Mouse (Mus musculus): ENCODE results near the gene Zbtb26. TPM values are rescaled to one million over a fixed set of nuclear protein-coding genes. Genes with fewer than 3 reads are reported as not detected.

The Zbtb26 gene
- polyA plus RNA-seq (2012; rRNA removed) (9.0 and 9.1 TPM in 2 replicates), polyA plus RNA-seq (2014; fragmentation: Nextera tagmentation; extraction: Ambion mirVana) (6.6 and 7.8 TPM in 2 replicates)

DNA sequence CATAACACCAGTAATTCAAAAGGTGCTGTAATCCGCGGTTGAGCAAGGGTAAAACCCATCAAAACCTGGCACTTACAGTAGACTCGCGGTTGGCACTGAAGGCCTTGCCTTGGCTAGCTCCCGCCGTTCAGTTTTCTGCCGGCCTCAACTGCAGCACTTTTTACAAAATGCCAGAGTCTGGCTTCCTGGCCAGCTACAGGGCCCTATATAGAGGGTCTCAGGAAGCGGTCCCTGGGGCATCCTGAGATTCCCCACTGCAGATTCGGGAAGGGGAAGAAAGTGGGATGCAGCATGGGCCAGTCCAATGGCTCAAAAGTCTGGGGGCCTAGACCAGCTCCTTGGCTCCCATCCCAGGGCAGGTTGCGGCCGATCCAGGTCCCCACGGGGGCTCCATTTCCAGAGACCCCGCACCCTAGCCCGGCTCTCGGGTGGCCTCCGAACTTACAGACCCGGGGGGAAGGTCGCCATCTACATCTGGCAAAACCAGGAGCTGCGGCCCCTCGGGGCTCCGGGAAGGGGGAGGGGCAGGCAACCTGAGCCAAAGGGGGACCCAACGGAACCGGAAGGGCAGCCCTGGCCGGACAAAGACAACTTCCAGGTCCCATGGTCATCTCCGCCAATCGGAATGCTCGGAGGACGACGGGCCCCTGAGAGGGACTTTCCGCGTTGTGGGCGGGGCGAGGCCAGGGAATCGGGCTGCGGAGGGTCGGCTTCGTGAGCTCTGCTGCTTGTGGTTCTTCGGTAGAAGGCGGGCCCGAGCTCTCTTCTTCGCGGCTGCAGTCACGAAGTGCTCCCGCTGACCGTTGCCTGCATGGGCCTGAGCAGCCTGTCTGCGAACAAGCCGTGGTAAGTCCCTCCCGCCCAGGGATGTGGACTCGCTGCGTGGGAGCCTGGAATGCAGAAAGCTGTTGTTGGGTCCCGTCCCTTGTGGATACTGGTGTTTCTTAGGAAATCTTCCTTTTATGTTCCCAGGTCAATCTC is at the start of gene Zbtb26, which contains the start of the genes Zbtb6 and Rabgap1:
Gene Zbtb26 (minus strand): TSS at position 525 of the 981 bp plus-strand sequence.
Gene Zbtb6 (minus strand): TSS at position 561 of the 981 bp plus-strand sequence.
Gene Rabgap1 (plus strand): TSS at position 669 of the 981 bp plus-strand sequence.
- no peaks in the 10 kb centered on the region for H3K27me3 ChIP-seq (ENCODE audit: control insufficient read depth, insufficient read depth, low read length)
- peak within 1 kb of the TSS; percentile 56 for H3K4me2 ChIP-seq (replicated peaks; ENCODE audit: low read depth, low read length, severe bottlenecking)
- peaks cover 5% of the 10 kb centered on the region for H3K4me1 ChIP-seq (ENCODE audit: control insufficient read depth, insufficient read depth, low read length)
- under 1% methylated on average over 49 of the region's 51 CpGs for WGBS
- H3K9me3 ChIP-seq (ENCODE audit: control insufficient read depth, low read length) = no peaks in the 10 kb centered on the region
- TF ChIP-seq POLR2A (IDR thresholded peaks at IDR 0.05; ENCODE audit: borderline replicate concordance, extremely low read depth, insufficient read depth, insufficient read length) = peak; percentile 78; the same call in 1 of the 2 replicates
- peaks cover 4% of the 10 kb centered on the region for H3K36me3 ChIP-seq (ENCODE audit: control insufficient read depth, insufficient read depth, low read length)
- H3K9ac ChIP-seq (ENCODE audit: low read depth, low read length, severe bottlenecking) = peak within 1 kb of the TSS; percentile 95
- H3K27ac ChIP-seq (replicated peaks; ENCODE audit: low read depth, low read length) = peak within 1 kb of the TSS; percentile 88
- peak; percentile 99 for ATAC-seq (ENCODE audit: low FRiP score, low read depth)
- H3K4me3 ChIP-seq (replicated peaks; ENCODE audit: low read length) = peak within 1 kb of the TSS; percentile 87
- DNase-seq (ENCODE audit: low spot score) = peak; percentile 95

DNA sequence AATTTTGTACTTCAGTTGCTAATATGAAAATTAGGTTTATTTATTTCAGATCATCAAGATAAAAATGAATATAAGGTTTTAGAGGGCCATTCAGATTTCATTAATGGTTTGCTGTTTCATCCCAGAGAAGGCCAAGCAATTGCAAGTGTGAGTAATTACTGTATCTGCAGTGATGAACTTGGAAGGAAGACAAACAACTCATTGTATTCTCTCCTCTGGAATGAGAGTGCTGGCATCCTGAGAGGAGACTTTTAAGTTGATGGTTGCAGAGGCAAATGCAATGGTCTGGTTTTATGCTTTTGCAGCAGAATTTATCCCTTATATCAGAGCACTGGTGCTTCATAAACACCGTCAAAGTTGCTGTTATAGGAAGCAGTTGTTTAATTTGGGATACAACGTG is 46.0 kb upstream of the Zbtb26 start:
- no peaks in the 10 kb centered on the region for H3K4me1 ChIP-seq (ENCODE audit: control insufficient read depth, insufficient read depth, low read length)
- WGBS = 90% methylated on average over 2 of the region's 2 CpGs
- no peak overlapping the region for H3K4me3 ChIP-seq (replicated peaks; ENCODE audit: low read length)
- no peak overlapping the region for H3K4me2 ChIP-seq (replicated peaks; ENCODE audit: low read depth, low read length, severe bottlenecking)
- no peak for DNase-seq (ENCODE audit: low spot score)
- H3K9me3 ChIP-seq (ENCODE audit: control insufficient read depth, low read length) = no peaks in the 10 kb centered on the region
- no peak for TF ChIP-seq POLR2A (IDR thresholded peaks at IDR 0.05; ENCODE audit: borderline replicate concordance, extremely low read depth, insufficient read depth, insufficient read length)
- no peaks in the 10 kb centered on the region for H3K27me3 ChIP-seq (ENCODE audit: control insufficient read depth, insufficient read depth, low read length)
- H3K9ac ChIP-seq (ENCODE audit: low read depth, low read length, severe bottlenecking) = no peak overlapping the region
- no peak for ATAC-seq (ENCODE audit: low FRiP score, low read depth)
- H3K27ac ChIP-seq (replicated peaks; ENCODE audit: low read depth, low read length) = no peak overlapping the region
- peaks cover 69% of the 10 kb centered on the region for H3K36me3 ChIP-seq (ENCODE audit: control insufficient read depth, insufficient read depth, low read length)

DNA sequence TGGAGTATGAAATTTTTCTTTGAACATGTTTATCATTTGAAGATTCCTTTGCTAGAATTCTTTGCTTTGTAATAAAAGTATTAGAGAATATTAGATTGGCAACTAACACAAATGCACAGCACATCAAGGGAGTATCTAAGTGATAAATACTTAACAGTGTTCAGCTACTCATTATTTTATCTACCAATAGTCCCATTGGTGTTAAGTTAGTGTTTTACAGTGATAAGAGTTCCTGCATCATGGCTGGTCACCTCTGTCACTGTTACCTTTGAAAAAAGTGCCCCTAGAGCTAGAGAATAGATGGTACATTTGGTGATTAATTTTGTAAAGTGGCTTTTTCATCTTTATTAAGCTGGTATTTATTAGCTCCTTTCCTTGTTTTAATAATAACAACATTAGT is 43.5 kb upstream of the Zbtb26 start:
- Histone ChIP-seq H3K27ac (replicated peaks; ENCODE audit: low read depth, low read length) (no peak overlapping the region), H3K9me3 (ENCODE audit: control insufficient read depth, low read length) (no peaks in the 10 kb centered on the region), H3K9ac (ENCODE audit: low read depth, low read length, severe bottlenecking) (no peak overlapping the region), H3K4me2 (replicated peaks; ENCODE audit: low read depth, low read length, severe bottlenecking) (no peak overlapping the region), H3K4me3 (replicated peaks; ENCODE audit: low read length) (no peak overlapping the region), H3K27me3 (ENCODE audit: control insufficient read depth, insufficient read depth, low read length) (no peaks in the 10 kb centered on the region), H3K36me3 (ENCODE audit: control insufficient read depth, insufficient read depth, low read length) (peaks cover 65% of the 10 kb centered on the region), H3K4me1 (ENCODE audit: control insufficient read depth, insufficient read depth, low read length) (no peaks in the 10 kb centered on the region)
- DNase-seq (ENCODE audit: low spot score) (no peak), ATAC-seq (ENCODE audit: low FRiP score, low read depth) (no peak)
- TF ChIP-seq POLR2A (IDR thresholded peaks at IDR 0.05; ENCODE audit: borderline replicate concordance, extremely low read depth, insufficient read depth, insufficient read length) = no peak

DNA sequence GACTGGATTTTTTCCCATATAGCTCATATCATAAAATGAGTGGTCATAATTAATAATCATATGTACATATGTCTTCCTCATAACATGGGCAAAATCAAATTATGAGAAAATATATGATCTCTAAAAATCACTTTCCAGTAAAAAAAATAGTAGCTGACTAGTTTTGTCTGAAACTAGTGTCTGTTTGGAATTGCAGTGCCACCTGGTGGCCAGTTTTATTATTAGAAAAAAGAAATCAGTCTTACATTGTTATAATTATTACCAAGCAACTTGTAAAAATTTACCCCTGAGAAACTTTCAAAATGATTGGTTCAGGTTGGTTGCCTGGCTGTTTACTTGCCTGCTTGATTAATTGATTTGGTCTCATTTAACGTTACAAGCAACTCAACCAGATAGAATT is 42.4 kb upstream of the Zbtb26 start:
- Histone ChIP-seq H3K9ac (ENCODE audit: low read depth, low read length, severe bottlenecking) (no peak overlapping the region), H3K27ac (replicated peaks; ENCODE audit: low read depth, low read length) (no peak overlapping the region), H3K4me1 (ENCODE audit: control insufficient read depth, insufficient read depth, low read length) (no peaks in the 10 kb centered on the region), H3K4me3 (replicated peaks; ENCODE audit: low read length) (no peak overlapping the region), H3K36me3 (ENCODE audit: control insufficient read depth, insufficient read depth, low read length) (peaks cover 66% of the 10 kb centered on the region), H3K9me3 (ENCODE audit: control insufficient read depth, low read length) (no peaks in the 10 kb centered on the region), H3K4me2 (replicated peaks; ENCODE audit: low read depth, low read length, severe bottlenecking) (no peak overlapping the region), H3K27me3 (ENCODE audit: control insufficient read depth, insufficient read depth, low read length) (no peaks in the 10 kb centered on the region)
- 81% methylated on average over 1 of the region's 1 CpGs for WGBS
- no peak for TF ChIP-seq POLR2A (IDR thresholded peaks at IDR 0.05; ENCODE audit: borderline replicate concordance, extremely low read depth, insufficient read depth, insufficient read length)
- ATAC-seq (ENCODE audit: low FRiP score, low read depth) (no peak), DNase-seq (ENCODE audit: low spot score) (peak; percentile 66)

DNA sequence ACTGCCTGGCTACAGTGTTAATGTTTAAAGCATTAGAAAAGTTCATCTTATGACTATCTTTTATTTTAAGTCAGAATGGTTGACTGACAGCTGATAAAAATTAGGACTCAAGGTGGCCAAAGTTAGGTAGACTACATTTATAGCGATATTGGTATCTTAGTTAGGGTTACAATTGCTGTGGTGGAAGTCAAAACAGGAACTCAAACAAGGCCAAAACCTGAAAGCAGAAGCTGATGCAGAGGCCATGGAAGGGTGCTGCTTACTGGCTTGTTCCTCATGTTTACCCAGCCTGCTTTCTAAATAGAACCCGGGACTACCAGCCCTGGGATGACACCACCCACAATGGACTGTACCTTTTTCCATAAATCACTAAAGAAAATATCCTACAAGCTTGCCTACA is 41.2 kb upstream of the Zbtb26 start:
- Histone ChIP-seq H3K9me3 (ENCODE audit: control insufficient read depth, low read length) (no peaks in the 10 kb centered on the region), H3K4me1 (ENCODE audit: control insufficient read depth, insufficient read depth, low read length) (no peaks in the 10 kb centered on the region), H3K4me2 (replicated peaks; ENCODE audit: low read depth, low read length, severe bottlenecking) (no peak overlapping the region), H3K4me3 (replicated peaks; ENCODE audit: low read length) (no peak overlapping the region), H3K36me3 (ENCODE audit: control insufficient read depth, insufficient read depth, low read length) (peaks cover 53% of the 10 kb centered on the region), H3K27ac (replicated peaks; ENCODE audit: low read depth, low read length) (no peak overlapping the region), H3K9ac (ENCODE audit: low read depth, low read length, severe bottlenecking) (no peak overlapping the region), H3K27me3 (ENCODE audit: control insufficient read depth, insufficient read depth, low read length) (no peaks in the 10 kb centered on the region)
- 90% methylated on average over 2 of the region's 2 CpGs for WGBS
- DNase-seq (ENCODE audit: low spot score) = no peak
- no peak for TF ChIP-seq POLR2A (IDR thresholded peaks at IDR 0.05; ENCODE audit: borderline replicate concordance, extremely low read depth, insufficient read depth, insufficient read length)
- ATAC-seq (ENCODE audit: low FRiP score, low read depth) = no peak
